17 mouse cellular contexts compared by ENCODE assay signal in genomic region chr11:53475620-53476019, GRCm38 (mm10). TPM values are rescaled to one million over a fixed set of nuclear protein-coding genes. Genes with fewer than 3 reads are reported as not detected.
DNase-seq lines count a peak whose midpoint lies in the region; ATAC-seq lines count a peak whose summit lies in the region.
"Had no signal": no experiment of that assay in that cellular context is flagged by ENCODE, and none has a peak within 500 bp of the region (broad histone marks: within the 10 kb centered on the region; RNA-seq: fewer than 3 reads in every experiment).

No protein-coding gene starts in this region.

- no peak overlapping the region for H3K27ac ChIP-seq in neural tube, embryonic 12.5 days
- H3K27ac ChIP-seq in hindbrain, embryonic 10.5 days, result 0 out of 2 replicates have a peak overlapping the region, but pooled peaks have one; percentile 23
- peak overlapping the region; percentile 52 for H3K27ac ChIP-seq in midbrain, embryonic 12.5 days (replicated peaks)
- H3K27ac ChIP-seq in kidney, embryonic 16.5 days (ENCODE audit: low read length), result no peak overlapping the region
- H3K27ac ChIP-seq: liver, embryonic 12.5 days had no signal

- WGBS in neural tube, embryonic 12.5 days, result 25% methylated on average over 8 of the region's 8 CpGs
- 24% methylated on average over 8 of the region's 8 CpGs for WGBS in hindbrain, embryonic 10.5 days
- WGBS in midbrain, embryonic 12.5 days, result 12% methylated on average over 8 of the region's 8 CpGs
- 26% methylated on average over 8 of the region's 8 CpGs for WGBS in kidney, embryonic 16.5 days

- H3K9me3 ChIP-seq in neural tube, embryonic 12.5 days, result 0 out of 2 replicates have a peak, but pooled peaks cover 8% of the 10 kb centered on the region
- H3K9me3 ChIP-seq in hindbrain, embryonic 10.5 days, result peaks cover 8% of the 10 kb centered on the region
- peaks cover 4% of the 10 kb centered on the region; the same call in 1 of the 2 replicates for H3K9me3 ChIP-seq in midbrain, embryonic 12.5 days
- H3K9me3 ChIP-seq in kidney, embryonic 16.5 days (ENCODE audit: low read length), result peaks cover 5% of the 10 kb centered on the region
- H3K9me3 ChIP-seq: heart, embryonic 12.5 days; liver, embryonic 12.5 days had no signal

- peak overlapping the region; percentile 10 for H3K4me2 ChIP-seq in neural tube, embryonic 12.5 days (replicated peaks)
- H3K4me2 ChIP-seq in midbrain, embryonic 12.5 days (replicated peaks), result peak overlapping the region; percentile 46
- no peak overlapping the region for H3K4me2 ChIP-seq in kidney, embryonic 16.5 days (replicated peaks; ENCODE audit: low read depth, low read length)
- H3K4me2 ChIP-seq: heart, embryonic 12.5 days; liver, embryonic 12.5 days had no signal

- no peak overlapping the region for H3K4me3 ChIP-seq in neural tube, embryonic 12.5 days
- H3K4me3 ChIP-seq in hindbrain, embryonic 10.5 days, result peak overlapping the region; percentile 28
- H3K4me3 ChIP-seq in midbrain, embryonic 12.5 days, result no peak overlapping the region
- no peak overlapping the region for H3K4me3 ChIP-seq in kidney, embryonic 16.5 days (ENCODE audit: low read length)
- H3K4me3 ChIP-seq: heart, embryonic 12.5 days; liver, embryonic 12.5 days had no signal

- no peak overlapping the region for H3K9ac ChIP-seq in neural tube, embryonic 12.5 days
- H3K9ac ChIP-seq in midbrain, embryonic 12.5 days (replicated peaks), result no peak overlapping the region
- H3K9ac ChIP-seq in kidney, embryonic 16.5 days (replicated peaks; ENCODE audit: low read length), result no peak overlapping the region
- H3K9ac ChIP-seq: heart, embryonic 12.5 days; liver, embryonic 12.5 days had no signal

- no peaks in the 10 kb centered on the region for H3K36me3 ChIP-seq in neural tube, embryonic 12.5 days
- H3K36me3 ChIP-seq in hindbrain, embryonic 10.5 days, result no peaks in the 10 kb centered on the region
- no peaks in the 10 kb centered on the region for H3K36me3 ChIP-seq in midbrain, embryonic 12.5 days
- H3K36me3 ChIP-seq in kidney, embryonic 16.5 days (ENCODE audit: insufficient read depth, low read length), result no peaks in the 10 kb centered on the region
- H3K36me3 ChIP-seq: heart, embryonic 12.5 days; liver, embryonic 12.5 days had no signal

- no peak for DNase-seq in neural tube, embryonic 10.5 days (ENCODE audit: extremely low spot score, low spot score)
- no peak for DNase-seq in hindbrain, embryonic 10.5 days (ENCODE audit: low spot score)
- no peak for DNase-seq in frontal cortex, postnatal 10 days (ENCODE audit: low spot score in 2 of 2)
- DNase-seq in urinary bladder, postnatal 14 days (ENCODE audit: low spot score), result no peak
- DNase-seq: cerebellum, adult 11 months; embryo, embryonic 11 days; gastrocnemius, postnatal 14 days; heart, postnatal 4 days; kidney, adult 8-10 months had no signal

- no peak for ATAC-seq in neural tube, embryonic 12.5 days (ENCODE audit: low FRiP score, low read depth)
- ATAC-seq in midbrain, embryonic 12.5 days (ENCODE audit: low FRiP score, low read depth), result no peak
- no peak for ATAC-seq in kidney, embryonic 16.5 days (ENCODE audit: low FRiP score, low TSS enrichment)
- ATAC-seq: liver, embryonic 12.5 days; lung, postnatal 0 days had no signal

- H3K4me1 ChIP-seq in neural tube, embryonic 12.5 days, result peaks cover 25% of the 10 kb centered on the region
- H3K4me1 ChIP-seq in hindbrain, embryonic 10.5 days (replicated peaks), result peaks cover 45% of the 10 kb centered on the region
- H3K4me1 ChIP-seq in midbrain, embryonic 12.5 days, result peaks cover 35% of the 10 kb centered on the region
- peaks cover 18% of the 10 kb centered on the region for H3K4me1 ChIP-seq in kidney, embryonic 16.5 days (ENCODE audit: insufficient read depth, low read length)

- peaks cover 71% of the 10 kb centered on the region for H3K27me3 ChIP-seq in neural tube, embryonic 12.5 days (replicated peaks)
- H3K27me3 ChIP-seq in hindbrain, embryonic 10.5 days (ENCODE audit: insufficient read depth, poor library complexity, severe bottlenecking), result peaks cover 100% of the 10 kb centered on the region
- peaks cover 89% of the 10 kb centered on the region for H3K27me3 ChIP-seq in midbrain, embryonic 12.5 days
- peaks cover 82% of the 10 kb centered on the region for H3K27me3 ChIP-seq in kidney, embryonic 16.5 days (ENCODE audit: insufficient read depth, low read length)

RNA-seq across cellular contexts. Expression of gene Gm9945, which starts 4.3 kb away (rescaled TPM):
- polyA plus RNA-seq in neural tube, embryonic 12.5 days (2016; fragmentation: Nextera tagmentation; extraction: Ambion mirVana), result not detected in 2 replicates
- not detected in 2 replicates for polyA plus RNA-seq in hindbrain, embryonic 10.5 days (2016; fragmentation: Nextera tagmentation; extraction: Ambion mirVana)
- polyA plus RNA-seq in midbrain, embryonic 12.5 days (2016; fragmentation: Nextera tagmentation; extraction: Ambion mirVana), result not detected in 2 replicates
- polyA plus RNA-seq in kidney, embryonic 16.5 days (2015; fragmentation: Nextera tagmentation; extraction: Ambion mirVana), result not detected in 2 replicates
- polyA plus RNA-seq: C2C12; heart, embryonic 12.5 days; lung, postnatal 0 days had no signal

RNA-seq across cellular contexts. Expression of gene Sowaha, which starts 4.5 kb away (rescaled TPM):
- polyA plus RNA-seq in neural tube, embryonic 12.5 days (2016; fragmentation: Nextera tagmentation; extraction: Ambion mirVana), result 0.22 and 0.46 TPM in 2 replicates
- polyA plus RNA-seq in hindbrain, embryonic 10.5 days (2016; fragmentation: Nextera tagmentation; extraction: Ambion mirVana), result 0.26 and 0.44 TPM in 2 replicates
- polyA plus RNA-seq in midbrain, embryonic 12.5 days (2016; fragmentation: Nextera tagmentation; extraction: Ambion mirVana), result 0.39 and 0.77 TPM in 2 replicates
- polyA plus RNA-seq in kidney, embryonic 16.5 days (2015; fragmentation: Nextera tagmentation; extraction: Ambion mirVana), result 0.17 and 0.23 TPM in 2 replicates
- polyA plus RNA-seq: C2C12 had no signal

RNA-seq across cellular contexts. Expression of gene Gm9837, which starts 5.3 kb away (rescaled TPM):
- not detected in 2 replicates for polyA plus RNA-seq in neural tube, embryonic 12.5 days (2016; fragmentation: Nextera tagmentation; extraction: Ambion mirVana)
- not detected in 2 replicates for polyA plus RNA-seq in hindbrain, embryonic 10.5 days (2016; fragmentation: Nextera tagmentation; extraction: Ambion mirVana)
- not detected in 2 replicates for polyA plus RNA-seq in midbrain, embryonic 12.5 days (2016; fragmentation: Nextera tagmentation; extraction: Ambion mirVana)
- polyA plus RNA-seq in kidney, embryonic 16.5 days (2015; fragmentation: Nextera tagmentation; extraction: Ambion mirVana), result not detected in 2 replicates
- polyA plus RNA-seq: C2C12; G1E; heart, embryonic 12.5 days; liver, embryonic 12.5 days; lung, postnatal 0 days had no signal

RNA-seq across cellular contexts. Expression of gene Shroom1, which starts 18.6 kb away (rescaled TPM):
- polyA plus RNA-seq in neural tube, embryonic 12.5 days (2016; fragmentation: Nextera tagmentation; extraction: Ambion mirVana), result 2.1 and 2.7 TPM in 2 replicates
- polyA plus RNA-seq in hindbrain, embryonic 10.5 days (2016; fragmentation: Nextera tagmentation; extraction: Ambion mirVana), result 1.8 and 2.0 TPM in 2 replicates
- 1.8 and 2.4 TPM in 2 replicates for polyA plus RNA-seq in midbrain, embryonic 12.5 days (2016; fragmentation: Nextera tagmentation; extraction: Ambion mirVana)
- polyA plus RNA-seq in kidney, embryonic 16.5 days (2015; fragmentation: Nextera tagmentation; extraction: Ambion mirVana), result 2.1 and 2.5 TPM in 2 replicates
- polyA plus RNA-seq: G1E had no signal

RNA-seq across cellular contexts. Expression of gene Gm10447, which starts 18.7 kb away (rescaled TPM):
- 0.13 TPM in 1 of 2 replicates, not detected in the other for polyA plus RNA-seq in neural tube, embryonic 12.5 days (2016; fragmentation: Nextera tagmentation; extraction: Ambion mirVana)
- polyA plus RNA-seq in hindbrain, embryonic 10.5 days (2016; fragmentation: Nextera tagmentation; extraction: Ambion mirVana), result not detected in 2 replicates
- polyA plus RNA-seq in midbrain, embryonic 12.5 days (2016; fragmentation: Nextera tagmentation; extraction: Ambion mirVana), result not detected in 2 replicates
- 0.12 TPM in 1 of 2 replicates, not detected in the other for polyA plus RNA-seq in kidney, embryonic 16.5 days (2015; fragmentation: Nextera tagmentation; extraction: Ambion mirVana)
- polyA plus RNA-seq: C2C12; G1E; lung, postnatal 0 days had no signal

Comparison
In these comparisons a context has a peak if more than half of its experiments do, and no peak if none do; other contexts are left out.
1. H3K27ac ChIP-seq: peak in hindbrain, embryonic 10.5 days (single experiment) and midbrain, embryonic 12.5 days (single experiment); none in neural tube, embryonic 12.5 days (single experiment) and kidney, embryonic 16.5 days (single experiment).